Mouse (Mus musculus) forebrain, embryonic 14.5 days (tissue): ENCODE data around the gene Srf. TPM values are rescaled to one million over a fixed set of nuclear protein-coding genes. Genes with fewer than 3 reads are reported as not detected.
"Not testable (repeated sequence)": the region's sequence is repeated elsewhere in the genome, so short reads cannot be mapped to it uniquely, and the experiment has no call there.

Experiments
- ATAC-seq: fragments of 200-750 bp; cut with Nextera tagmentation; 2 replicates; pipeline ENCODE4 v1.8.0; 2017; ENCODE audit warnings: mild to moderate bottlenecking, moderate library complexity
- DNase-seq: peaks from one replicate; pipeline ENCODE4 v3.0.0-alpha.2; 2015; ENCODE audit warnings: low spot score
- H3K27ac ChIP-seq: fragments of 300-500 bp; sonication (generic); 2 replicates; pipeline ENCODE4 v1.5.1; 2014; ENCODE audit warnings: low read depth, mild to moderate bottlenecking, control low read depth, low read length, moderate library complexity
- H3K27me3 ChIP-seq: fragments of 300-500 bp; sonication (generic); replicated peaks from 2 replicates; pipeline ENCODE4 v1.6.1; 2014; ENCODE audit warnings: low read length, control low read depth, mixed read lengths; ENCODE audit not compliant: control insufficient read depth, insufficient read depth
- H3K36me3 ChIP-seq: fragments of 300-500 bp; sonication (generic); 2 replicates; pipeline ENCODE4 v1.6.1; 2014; ENCODE audit warnings: low read length, control low read depth; ENCODE audit not compliant: control insufficient read depth, insufficient read depth
- H3K4me1 ChIP-seq: fragments of 300-500 bp; sonication (generic); 2 replicates; pipeline ENCODE4 v1.6.1; 2014; ENCODE audit warnings: antibody characterized with exemption, low read length, control low read depth; ENCODE audit not compliant: control insufficient read depth, insufficient read depth
- H3K4me2 ChIP-seq: fragments of 300-500 bp; sonication (generic); 2 replicates; pipeline ENCODE4 v1.6.1; 2014; ENCODE audit warnings: mild to moderate bottlenecking, control low read depth, low read length
- H3K4me3 ChIP-seq: fragments of 300-500 bp; sonication (generic); 2 replicates; pipeline ENCODE4 v1.5.1; 2014; ENCODE audit warnings: low read depth, low read length, control low read depth
- H3K9ac ChIP-seq: fragments of 300-500 bp; sonication (generic); 2 replicates; pipeline ENCODE4 v1.6.1; 2014; ENCODE audit warnings: mild to moderate bottlenecking, low read length, control low read depth, moderate library complexity
- H3K9me3 ChIP-seq: fragments of 300-500 bp; sonication (generic); replicated peaks from 2 replicates; pipeline ENCODE4 v1.6.1; 2016; ENCODE audit warnings: low read length, control low read depth, mixed read lengths; ENCODE audit not compliant: control insufficient read depth
- WGBS: fragments of 180-500 bp; shearing (Covaris S2); extraction: QIAGEN DNeasy Blood & Tissue Kit; methylation state at CpG from one replicate; pipeline ENCODE4 v1.1.7; 2014; 5-methylcytosine and 5-hydroxymethylcytosine counted together
- polyA plus RNA-seq: library from polyadenylated mRNA; unstranded; fragments of >200 nt; fragmentation: Nextera tagmentation; extraction: Ambion mirVana; gene quantifications from 2 replicates; pipeline ENCODE4 v1.2.1, GENCODE M21; 2014

Gene Srf
- polyA plus RNA-seq, 1 experiment from 2014 or later = 4.7 TPM

- H3K4me3 ChIP-seq = no peak overlapping the region
- peaks cover 76% of the 10 kb centered on the region for H3K36me3 ChIP-seq
- WGBS = 98% methylated on average over 7 of the region's 7 CpGs
- H3K9me3 ChIP-seq = no peaks in the 10 kb centered on the region
- H3K4me2 ChIP-seq = no peak overlapping the region
- H3K27ac ChIP-seq = no peak overlapping the region
- DNase-seq (no peak), ATAC-seq (no peak)
- no peak overlapping the region for H3K9ac ChIP-seq
- no peaks in the 10 kb centered on the region for H3K4me1 ChIP-seq
- H3K27me3 ChIP-seq = no peaks in the 10 kb centered on the region
Measured at GRCm38 (mm10) chr17:46574535-46574934, 18.6 kb upstream of the Srf start.

- Histone ChIP-seq H3K4me1 (no peaks in the 10 kb centered on the region), H3K27ac (no peak overlapping the region), H3K9ac (no peak overlapping the region), H3K9me3 (no peaks in the 10 kb centered on the region), H3K4me2 (no peak overlapping the region), H3K4me3 (no peak overlapping the region), H3K36me3 (peaks cover 83% of the 10 kb centered on the region), H3K27me3 (no peaks in the 10 kb centered on the region)
- DNase-seq = no peak
- ATAC-seq = no peak
- WGBS = 90% methylated on average over 11 of the region's 11 CpGs
Measured at GRCm38 (mm10) chr17:46571005-46571404, 15.0 kb upstream of the Srf start.

GRCm38 (mm10) chr17:46559146-46559545 is 3.2 kb upstream of the Srf start:
- peaks cover 8% of the 10 kb centered on the region; the same call in 1 of the 2 replicates for H3K36me3 ChIP-seq
- peaks cover 5% of the 10 kb centered on the region for H3K4me1 ChIP-seq
- 95% methylated on average over 6 of the region's 6 CpGs for whole genome bisulfite sequencing
- H3K4me3 ChIP-seq = no peak overlapping the region
- H3K9ac ChIP-seq = no peak overlapping the region
- no peaks in the 10 kb centered on the region for H3K27me3 ChIP-seq
- ATAC-seq (no peak), DNase-seq (no peak)
- no peak overlapping the region for H3K4me2 ChIP-seq
- H3K9me3 ChIP-seq = no peaks in the 10 kb centered on the region
- H3K27ac ChIP-seq = no peak overlapping the region

- no peaks in the 10 kb centered on the region for H3K27me3 ChIP-seq
- H3K9ac ChIP-seq = no peak overlapping the region
- H3K36me3 ChIP-seq = no peaks in the 10 kb centered on the region
- H3K27ac ChIP-seq = no peak overlapping the region
- H3K4me1 ChIP-seq = peaks cover 15% of the 10 kb centered on the region
- H3K9me3 ChIP-seq = no peaks in the 10 kb centered on the region
- no peak for DNase-seq
- 87% methylated on average over 5 of the region's 5 CpGs for WGBS
- no peak for ATAC-seq
- H3K4me2 ChIP-seq = no peak overlapping the region
- no peak overlapping the region for H3K4me3 ChIP-seq
Measured at GRCm38 (mm10) chr17:46558151-46558550, 2.2 kb upstream of the Srf start.

- not testable (repeated sequence) for H3K9me3 ChIP-seq, H3K36me3 ChIP-seq, H3K4me3 ChIP-seq, H3K9ac ChIP-seq, H3K27me3 ChIP-seq, H3K27ac ChIP-seq, H3K4me2 ChIP-seq, ATAC-seq, DNase-seq
- H3K4me1 ChIP-seq = peaks cover 20% of the 10 kb centered on the region
Measured at GRCm38 (mm10) chr17:46557321-46557720, 1.3 kb upstream of the Srf start.

- Histone ChIP-seq H3K9ac (peak overlapping the region; percentile 59), H3K36me3 (peaks cover 7% of the 10 kb centered on the region), H3K9me3 (no peaks in the 10 kb centered on the region), H3K27me3 (no peaks in the 10 kb centered on the region), H3K4me3 (peak overlapping the region; percentile 97), H3K4me1 (peaks cover 22% of the 10 kb centered on the region), H3K27ac (peak overlapping the region; percentile 80), H3K4me2 (peak overlapping the region; percentile 95)
- no peak; the same call in 1 of the 2 replicates for ATAC-seq
- DNase-seq = no peak
- 0% methylated on average over 11 of the region's 11 CpGs for WGBS
Measured at GRCm38 (mm10) chr17:46556584-46556945, 590 bp upstream of the Srf start.

- ATAC-seq (peak; percentile 10), DNase-seq (peak; percentile 29)
- H3K9me3 ChIP-seq = no peaks in the 10 kb centered on the region
- peak overlapping the region; percentile 96 for H3K9ac ChIP-seq
- WGBS = under 1% methylated on average over 72 of the region's 75 CpGs
- H3K27ac ChIP-seq = peak overlapping the region; percentile 91
- H3K4me3 ChIP-seq = peak overlapping the region; percentile 97
- H3K36me3 ChIP-seq = peaks cover 22% of the 10 kb centered on the region
- H3K27me3 ChIP-seq = no peaks in the 10 kb centered on the region
- H3K4me2 ChIP-seq = peak overlapping the region; percentile 95
- H3K4me1 ChIP-seq = peaks cover 22% of the 10 kb centered on the region
Measured at GRCm38 (mm10) chr17:46554977-46555672, 850 bp downstream of the Srf start.

GRCm38 (mm10) chr17:46554646-46554976 is 1.4 kb downstream of the Srf start:
- peak; percentile 20 for DNase-seq
- peaks cover 27% of the 10 kb centered on the region for H3K36me3 ChIP-seq
- no peak overlapping the region for H3K27ac ChIP-seq
- H3K9ac ChIP-seq = peak overlapping the region; percentile 96
- under 1% methylated on average over 11 of the region's 11 CpGs for WGBS
- no peaks in the 10 kb centered on the region for H3K27me3 ChIP-seq
- no peaks in the 10 kb centered on the region for H3K9me3 ChIP-seq
- peak overlapping the region; percentile 97 for H3K4me3 ChIP-seq
- H3K4me2 ChIP-seq = peak overlapping the region; percentile 95
- peaks cover 22% of the 10 kb centered on the region for H3K4me1 ChIP-seq
- no peak for ATAC-seq

GRCm38 (mm10) chr17:46553926-46554325 is 2.0 kb downstream of the Srf start:
- no peaks in the 10 kb centered on the region for H3K27me3 ChIP-seq

More at GRCm38 (mm10) chr17:46553926-46554325, 2.0 kb downstream of the Srf start:
- 81% methylated on average over 3 of the region's 3 CpGs for WGBS
- no peak for ATAC-seq
- no peaks in the 10 kb centered on the region for H3K9me3 ChIP-seq
- H3K27ac ChIP-seq = no peak overlapping the region
- H3K4me3 ChIP-seq = peak overlapping the region; percentile 97
- peaks cover 34% of the 10 kb centered on the region for H3K36me3 ChIP-seq
- peak overlapping the region; percentile 96; the same call in 1 of the 2 replicates for H3K9ac ChIP-seq
- peak overlapping the region; percentile 95 for H3K4me2 ChIP-seq
- H3K4me1 ChIP-seq = peaks cover 22% of the 10 kb centered on the region
- DNase-seq = no peak
